Mouse (Mus musculus) olfactory bulb, adult 2 months (tissue): Measurements from ENCODE around the gene Olfr373.

Experiments
- CTCF ChIP-seq: fragments of 200-500 bp; IDR thresholded peaks from 2 replicates; pipeline ENCODE4 v1.5.1; 2012; ENCODE audit warnings: low read depth, mild to moderate bottlenecking, low read length, moderate library complexity; ENCODE audit not compliant: insufficient read depth
- POLR2A ChIP-seq: fragments of 200-500 bp; IDR thresholded peaks from 2 replicates; pipeline ENCODE4 v1.6.1; 2012; ENCODE audit warnings: mild to moderate bottlenecking, low read depth, low read length, moderate library complexity; ENCODE audit not compliant: insufficient read depth

DNA sequence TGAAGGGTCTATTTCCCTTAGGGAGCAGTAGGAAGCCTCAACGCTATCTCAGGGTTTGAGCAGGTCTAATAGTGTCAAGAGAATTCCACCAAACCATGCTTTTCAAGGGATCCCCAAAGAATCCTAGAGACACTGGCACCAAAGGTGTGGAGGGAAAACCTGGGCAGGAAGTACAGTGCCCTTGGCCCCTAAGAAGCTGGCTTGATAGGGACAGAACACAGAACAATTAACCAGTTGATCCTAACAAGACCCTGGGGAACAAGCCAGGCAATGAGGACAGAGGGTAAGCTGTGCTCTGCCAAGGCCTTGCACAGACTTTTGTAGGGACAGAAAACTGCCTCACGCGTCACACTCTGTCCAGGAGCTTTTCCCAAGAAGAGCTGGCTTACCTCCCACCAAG lies 23.8 kb downstream of the Olfr373 start, which contains the start of gene Olfr374:
- no peak for TF ChIP-seq POLR2A
- TF ChIP-seq CTCF, result no peak
